ENCODE assay signal across 37 mouse cellular contexts in the genomic region with DNA sequence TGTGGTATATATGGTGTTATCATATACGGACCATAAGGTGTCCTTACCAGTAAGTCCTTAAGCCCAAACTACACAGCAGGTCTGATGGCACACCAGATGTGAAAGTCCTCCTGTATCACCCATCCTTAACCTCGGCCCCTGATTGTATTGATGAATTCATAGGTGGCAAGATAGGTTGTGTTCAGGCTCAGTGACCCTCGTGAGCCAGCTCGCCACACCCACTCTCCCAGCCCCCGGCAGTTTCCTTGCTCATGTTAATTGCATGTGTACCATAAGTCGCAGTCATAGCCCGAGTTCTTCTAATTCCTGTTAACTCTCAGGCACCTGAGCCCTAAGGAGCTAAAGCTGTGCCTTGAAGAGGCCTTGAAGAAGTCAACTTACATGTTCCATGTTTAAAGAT. TPM values are rescaled to one million over a fixed set of nuclear protein-coding genes. Genes with fewer than 3 reads are reported as not detected.
DNase-seq lines count a peak whose midpoint lies in the region; ATAC-seq and TF ChIP-seq lines count a peak whose summit lies in the region.
"Had no signal": no experiment of that assay in that cellular context is flagged by ENCODE, and none has a peak within 500 bp of the region (broad histone marks: within the 10 kb centered on the region; RNA-seq: fewer than 3 reads in every experiment).

No protein-coding gene starts in this region.

- peaks cover 14% of the 10 kb centered on the region for H3K4me1 ChIP-seq in heart, embryonic 12.5 days (replicated peaks)
- peaks cover 58% of the 10 kb centered on the region for H3K4me1 ChIP-seq in G1E (ENCODE audit: insufficient read depth, low read depth, low read length)
- no peaks in the 10 kb centered on the region; the same call in 1 of the 2 replicates for H3K4me1 ChIP-seq in bone marrow, adult 2 months (ENCODE audit: control insufficient read depth, insufficient read depth, low read length)
- peaks cover 45% of the 10 kb centered on the region for H3K4me1 ChIP-seq in liver, embryonic 16.5 days (ENCODE audit: control insufficient read depth, low read depth, low read length)

- no peak for DNase-seq in heart, adult 11 months
- no peak for DNase-seq in G1E (ENCODE audit: low spot score)
- DNase-seq in right cerebral cortex, postnatal 25 days, result no peak
- DNase-seq: adrenal gland, adult 8-10 months; B cell, adult 2 months; cerebellum, adult 8-10 months; embryo, embryonic 11 days; gastrocnemius, postnatal 14 days; heart, postnatal 4 days; kidney, adult 9 months; kidney, postnatal 10 days; layer of hippocampus, adult 9-11 months; lung, adult 18-20 months; lung, postnatal 4 days had no signal

- no peaks in the 10 kb centered on the region for H3K9me3 ChIP-seq in heart, embryonic 12.5 days (replicated peaks)
- no peaks in the 10 kb centered on the region for H3K9me3 ChIP-seq in G1E (replicated peaks)
- no peaks in the 10 kb centered on the region for H3K9me3 ChIP-seq in liver, embryonic 16.5 days (replicated peaks; ENCODE audit: control insufficient read depth, low read length)
- H3K9me3 ChIP-seq: embryonic facial prominence, embryonic 12.5 days; forebrain, embryonic 12.5 days; hindbrain, embryonic 13.5 days; limb, embryonic 12.5 days; megakaryocyte, embryonic 14.5 days; midbrain, embryonic 13.5 days had no signal

- 0 out of 2 replicates have a peak, but pooled peaks have one; percentile 17 for ATAC-seq in heart, embryonic 12.5 days (ENCODE audit: insufficient number of reproducible peaks, low FRiP score)
- ATAC-seq in G1E (ENCODE audit: extremely low read depth, insufficient number of reproducible peaks, low FRiP score, poor library complexity, severe bottlenecking), result no peak
- peak; percentile 12 for ATAC-seq in liver, embryonic 16.5 days (ENCODE audit: low read depth)
- ATAC-seq: activated CD4-positive, CD25-positive, alpha-beta regulatory T cell, adult 4 months; intestine, postnatal 0 days; lung, postnatal 0 days; midbrain, embryonic 13.5 days had no signal

- no peak for TF ChIP-seq POLR2A in bone marrow, adult 2 months (IDR thresholded peaks at IDR 0.05; ENCODE audit: borderline replicate concordance, control insufficient read depth, low read depth, low read length)

- no peak for TF ChIP-seq CTCF in G1E (IDR thresholded peaks at IDR 0.05; ENCODE audit: low read depth, low read length)
- TF ChIP-seq CTCF in bone marrow, adult 2 months (IDR thresholded peaks at IDR 0.05; ENCODE audit: control insufficient read depth, insufficient read depth, low read length), result no peak

- no peaks in the 10 kb centered on the region for H3K27me3 ChIP-seq in heart, embryonic 12.5 days (replicated peaks)
- no peaks in the 10 kb centered on the region for H3K27me3 ChIP-seq in G1E (ENCODE audit: insufficient read depth, low read length)
- no peaks in the 10 kb centered on the region for H3K27me3 ChIP-seq in liver, embryonic 16.5 days (ENCODE audit: control insufficient read depth, insufficient read depth, low read depth, low read length)
- H3K27me3 ChIP-seq: embryonic facial prominence, embryonic 12.5 days; forebrain, embryonic 12.5 days; hindbrain, embryonic 13.5 days; limb, embryonic 12.5 days; megakaryocyte, embryonic 14.5 days; midbrain, embryonic 13.5 days had no signal

- no peak overlapping the region for H3K27ac ChIP-seq in heart, embryonic 12.5 days (ENCODE audit: poor library complexity, severe bottlenecking)
- H3K27ac ChIP-seq in bone marrow, adult 2 months (ENCODE audit: control insufficient read depth, insufficient read depth, low read depth, low read length, poor library complexity), result no peak overlapping the region
- peak overlapping the region; percentile 46 for H3K27ac ChIP-seq in liver, embryonic 16.5 days (ENCODE audit: low read length)
- H3K27ac ChIP-seq: embryonic facial prominence, embryonic 12.5 days; forebrain, embryonic 12.5 days; hindbrain, embryonic 13.5 days; limb, embryonic 12.5 days; midbrain, embryonic 13.5 days had no signal

- 79% methylated on average over 7 of the region's 7 CpGs for WGBS in heart, embryonic 12.5 days
- 86% methylated on average over 7 of the region's 7 CpGs for WGBS in bone marrow, adult 2 months
- WGBS in liver, embryonic 16.5 days (ENCODE audit: insufficient replicate concordance), result 64% methylated on average over 7 of the region's 7 CpGs

- H3K9ac ChIP-seq in heart, embryonic 12.5 days, result no peak overlapping the region
- peak overlapping the region; percentile 32 for H3K9ac ChIP-seq in liver, embryonic 16.5 days (ENCODE audit: low read depth, low read length)
- H3K9ac ChIP-seq: embryonic facial prominence, embryonic 12.5 days; forebrain, embryonic 12.5 days; hindbrain, embryonic 13.5 days; limb, embryonic 12.5 days; midbrain, embryonic 13.5 days had no signal

- peak overlapping the region; percentile 13; the same call in 1 of the 2 replicates for H3K4me2 ChIP-seq in heart, embryonic 12.5 days
- H3K4me2 ChIP-seq in liver, embryonic 16.5 days (ENCODE audit: low read depth, low read length), result peak overlapping the region; percentile 65
- H3K4me2 ChIP-seq: embryonic facial prominence, embryonic 12.5 days; forebrain, embryonic 12.5 days; hindbrain, embryonic 13.5 days; limb, embryonic 12.5 days; midbrain, embryonic 13.5 days had no signal

- no peak overlapping the region for H3K4me3 ChIP-seq in heart, embryonic 12.5 days
- H3K4me3 ChIP-seq in G1E (ENCODE audit: low read depth, low read length), result peak overlapping the region; percentile 66
- H3K4me3 ChIP-seq in bone marrow, adult 2 months (replicated peaks; ENCODE audit: control insufficient read depth, low read depth, low read length), result peak overlapping the region; percentile 17
- peak overlapping the region; percentile 45 for H3K4me3 ChIP-seq in liver, embryonic 16.5 days (ENCODE audit: low read depth, low read length)
- H3K4me3 ChIP-seq: embryonic facial prominence, embryonic 12.5 days; forebrain, embryonic 12.5 days; hindbrain, embryonic 13.5 days; limb, embryonic 12.5 days; megakaryocyte, embryonic 14.5 days; midbrain, embryonic 13.5 days had no signal

- H3K36me3 ChIP-seq in heart, embryonic 12.5 days, result peaks cover 57% of the 10 kb centered on the region
- peaks cover 75% of the 10 kb centered on the region for H3K36me3 ChIP-seq in G1E (replicated peaks)
- H3K36me3 ChIP-seq in liver, embryonic 16.5 days (ENCODE audit: control insufficient read depth, insufficient read depth), result peaks cover 73% of the 10 kb centered on the region

RNA-seq across cellular contexts. Expression of a gene that starts 6.1 kb away (rescaled TPM):
- 39.9 and 48.0 TPM in 2 replicates for polyA plus RNA-seq in heart, embryonic 12.5 days (2016; fragmentation: Nextera tagmentation; extraction: Ambion mirVana)
- total RNA-seq in G1E (2014; fragmentation: Nextera tagmentation) (1,587 and 1,720 TPM in 2 replicates), G1E (2017) (291 and 297 TPM in 2 replicates)
- 261 and 266 TPM in 2 replicates for polyA plus RNA-seq in G1E (2012)
- 68.6 and 121 TPM in 2 replicates for polyA plus RNA-seq in bone marrow, adult 2 months (2011; ENCODE audit: insufficient read depth, insufficient read length, low replicate concordance, missing spikeins)
- 356 and 399 TPM in 2 replicates for polyA plus RNA-seq in liver, embryonic 16.5 days (2015; fragmentation: Nextera tagmentation; extraction: Ambion mirVana)

RNA-seq across cellular contexts. Expression of a gene that starts 37.6 kb away (rescaled TPM):
- polyA plus RNA-seq in heart, embryonic 12.5 days (2016; fragmentation: Nextera tagmentation; extraction: Ambion mirVana), result 0.17 TPM in 1 of 2 replicates, not detected in the other
- total RNA-seq in G1E (2014; fragmentation: Nextera tagmentation) (not detected in 2 replicates), G1E (2017) (0.11 and 0.17 TPM in 2 replicates)
- polyA plus RNA-seq in G1E (2012), result not detected in 2 replicates
- polyA plus RNA-seq in bone marrow, adult 2 months (2011; ENCODE audit: insufficient read depth, insufficient read length, low replicate concordance, missing spikeins), result not detected in 2 replicates
- not detected in 2 replicates for polyA plus RNA-seq in liver, embryonic 16.5 days (2015; fragmentation: Nextera tagmentation; extraction: Ambion mirVana)
- total RNA-seq: adrenal gland, adult 8-10 months; adrenal gland, postnatal 4 days; gastrocnemius, postnatal 14 days; granulocyte monocyte progenitor cell, adult 5-6 weeks; heart, postnatal 4 days; left cerebral cortex, adult 18-20 months; left cerebral cortex, postnatal 14 days; monocyte, adult 5-6 weeks had no signal
- polyA plus RNA-seq: activated CD4-positive, CD25-positive, alpha-beta regulatory T cell, adult 4 months; embryonic facial prominence, embryonic 12.5 days; forebrain, embryonic 12.5 days; heart, postnatal 0 days; hindbrain, embryonic 13.5 days; intestine, postnatal 0 days; large intestine, adult 2 months; limb, embryonic 12.5 days; lung, postnatal 0 days; midbrain, embryonic 13.5 days; neural tube, embryonic 14.5 days; small intestine, adult 2 months; stomach, embryonic 14.5 days had no signal

RNA-seq across cellular contexts. Expression of a gene that starts 42.7 kb away (rescaled TPM):
- not detected in 2 replicates for polyA plus RNA-seq in heart, embryonic 12.5 days (2016; fragmentation: Nextera tagmentation; extraction: Ambion mirVana)
- total RNA-seq in G1E (2014; fragmentation: Nextera tagmentation), result not detected in 2 replicates
- 0.11 and 0.12 TPM in 2 replicates for total RNA-seq in G1E (2017)
- polyA plus RNA-seq in G1E (2012), result not detected in 2 replicates
- 0.79 TPM in 1 of 2 replicates, not detected in the other for polyA plus RNA-seq in bone marrow, adult 2 months (2011; ENCODE audit: insufficient read depth, insufficient read length, low replicate concordance, missing spikeins)
- polyA plus RNA-seq in liver, embryonic 16.5 days (2015; fragmentation: Nextera tagmentation; extraction: Ambion mirVana), result not detected in 2 replicates
- total RNA-seq: adrenal gland, adult 8-10 months; adrenal gland, postnatal 4 days; gastrocnemius, postnatal 14 days; heart, postnatal 4 days; left cerebral cortex, adult 18-20 months; left cerebral cortex, postnatal 14 days; monocyte, adult 5-6 weeks had no signal
- polyA plus RNA-seq: embryonic facial prominence, embryonic 12.5 days; hindbrain, embryonic 13.5 days; limb, embryonic 12.5 days; midbrain, embryonic 13.5 days; neural tube, embryonic 14.5 days; small intestine, adult 2 months; stomach, embryonic 14.5 days had no signal

RNA-seq across cellular contexts. Expression of a gene that starts 51.6 kb away (rescaled TPM):
- polyA plus RNA-seq in heart, embryonic 12.5 days (2016; fragmentation: Nextera tagmentation; extraction: Ambion mirVana), result 111 and 112 TPM in 2 replicates
- total RNA-seq in G1E (2014; fragmentation: Nextera tagmentation) (93.5 and 94.2 TPM in 2 replicates), G1E (2017) (17.4 and 18.5 TPM in 2 replicates)
- polyA plus RNA-seq in G1E (2012), result 2.2 and 3.3 TPM in 2 replicates
- 5.3 and 5.4 TPM in 2 replicates for polyA plus RNA-seq in bone marrow, adult 2 months (2011; ENCODE audit: insufficient read depth, insufficient read length, low replicate concordance, missing spikeins)
- polyA plus RNA-seq in liver, embryonic 16.5 days (2015; fragmentation: Nextera tagmentation; extraction: Ambion mirVana), result 23.8 and 24.2 TPM in 2 replicates

RNA-seq across cellular contexts. Expression of a gene that starts 59.4 kb away (rescaled TPM):
- polyA plus RNA-seq in heart, embryonic 12.5 days (2016; fragmentation: Nextera tagmentation; extraction: Ambion mirVana), result not detected in 2 replicates
- total RNA-seq in G1E (2014; fragmentation: Nextera tagmentation), result not detected in 2 replicates
- total RNA-seq in G1E (2017), result 0.22 TPM in 1 of 2 replicates, not detected in the other
- polyA plus RNA-seq in G1E (2012), result not detected in 2 replicates
- not detected in 2 replicates for polyA plus RNA-seq in bone marrow, adult 2 months (2011; ENCODE audit: insufficient read depth, insufficient read length, low replicate concordance, missing spikeins)
- not detected in 2 replicates for polyA plus RNA-seq in liver, embryonic 16.5 days (2015; fragmentation: Nextera tagmentation; extraction: Ambion mirVana)
- total RNA-seq: adrenal gland, adult 8-10 months; adrenal gland, postnatal 4 days; gastrocnemius, postnatal 14 days; granulocyte monocyte progenitor cell, adult 5-6 weeks; heart, postnatal 4 days; left cerebral cortex, adult 18-20 months; left cerebral cortex, postnatal 14 days; monocyte, adult 5-6 weeks had no signal
- polyA plus RNA-seq: activated CD4-positive, CD25-positive, alpha-beta regulatory T cell, adult 4 months; embryonic facial prominence, embryonic 12.5 days; forebrain, embryonic 12.5 days; heart, postnatal 0 days; hindbrain, embryonic 13.5 days; intestine, postnatal 0 days; large intestine, adult 2 months; limb, embryonic 12.5 days; lung, postnatal 0 days; midbrain, embryonic 13.5 days; neural tube, embryonic 14.5 days; small intestine, adult 2 months; stomach, embryonic 14.5 days; testis, adult 2 months had no signal
